Mouse (Mus musculus) kidney, embryonic 14.5 days (tissue): Measurements from ENCODE around the gene Mroh3. TPM values are rescaled to one million over a fixed set of nuclear protein-coding genes. Genes with fewer than 3 reads are reported as not detected.

Source experiments
- ATAC-seq: fragments of 200-750 bp; cut with Nextera tagmentation; 2 replicates; pipeline ENCODE4 v1.8.0; 2017; ENCODE audit warnings: moderate number of reproducible peaks, mild to moderate bottlenecking, moderate TSS enrichment, moderate library complexity; ENCODE audit not compliant: low FRiP score, low TSS enrichment
- H3K27ac ChIP-seq: fragments of 300-500 bp; sonication (generic); 2 replicates; pipeline ENCODE4 v1.5.1; 2014; ENCODE audit warnings: low read depth, mild to moderate bottlenecking, low read length, moderate library complexity, mixed read lengths
- H3K27me3 ChIP-seq: fragments of 300-500 bp; sonication (generic); 2 replicates; pipeline ENCODE4 v1.6.1; 2014; ENCODE audit warnings: mild to moderate bottlenecking, low read length; ENCODE audit not compliant: control insufficient read depth, insufficient read depth
- H3K36me3 ChIP-seq: fragments of 300-500 bp; sonication (generic); 2 replicates; pipeline ENCODE4 v1.6.1; 2014; ENCODE audit warnings: low read length, mixed read lengths; ENCODE audit not compliant: control insufficient read depth, insufficient read depth
- H3K4me1 ChIP-seq: fragments of 300-500 bp; sonication (generic); 2 replicates; pipeline ENCODE4 v1.6.1; 2014; ENCODE audit warnings: low read length, mixed read lengths; ENCODE audit not compliant: control insufficient read depth, insufficient read depth
- H3K4me2 ChIP-seq: fragments of 300-500 bp; sonication (generic); replicated peaks from 2 replicates; pipeline ENCODE4 v1.6.1; 2014; ENCODE audit warnings: low read depth, mild to moderate bottlenecking, low read length
- H3K4me3 ChIP-seq: fragments of 300-500 bp; sonication (generic); 2 replicates; pipeline ENCODE4 v1.5.1; 2014; ENCODE audit warnings: mild to moderate bottlenecking, low read length
- H3K9ac ChIP-seq: fragments of 300-500 bp; sonication (generic); 2 replicates; pipeline ENCODE4 v1.6.1; 2014; ENCODE audit warnings: low read depth, mild to moderate bottlenecking, low read length, moderate library complexity
- H3K9me3 ChIP-seq: fragments of 300-500 bp; sonication (generic); 2 replicates; pipeline ENCODE4 v1.6.1; 2016; ENCODE audit warnings: low read length; ENCODE audit not compliant: control insufficient read depth
- WGBS: fragments of 180-500 bp; shearing (Covaris S2); extraction: QIAGEN DNeasy Blood & Tissue Kit; methylation state at CpG from one replicate; pipeline ENCODE4 v1.1.7; 2014; 5-methylcytosine and 5-hydroxymethylcytosine counted together
- polyA plus RNA-seq: library from polyadenylated mRNA; unstranded; fragments of >200 nt; fragmentation: Nextera tagmentation; extraction: Ambion mirVana; gene quantifications from 2 replicates; pipeline ENCODE4 v1.2.1, GENCODE M21; 2014

Gene Mroh3
- polyA plus RNA-seq, 1 experiment from 2014 or later, result 0.43 TPM

DNA sequence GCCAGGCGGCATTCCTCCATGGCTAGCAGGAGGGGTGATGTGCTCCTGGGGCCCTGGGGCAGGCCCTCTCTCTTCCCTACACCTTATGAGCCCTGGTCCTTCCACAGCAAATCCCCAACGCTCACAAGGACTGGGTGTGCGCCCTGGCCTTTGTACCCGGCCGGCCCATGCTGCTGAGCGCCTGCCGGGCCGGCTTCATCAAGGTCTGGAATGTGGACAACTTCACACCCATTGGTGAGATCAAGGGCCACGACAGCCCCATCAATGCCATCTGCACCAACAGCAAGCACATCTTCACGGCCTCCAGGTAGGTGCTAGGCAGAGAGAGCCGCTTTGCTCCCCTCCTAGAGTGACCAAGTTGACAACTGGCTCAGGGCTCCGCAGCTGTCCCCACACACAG is 39.9 kb downstream of the Mroh3 start:
- no peak overlapping the region for H3K4me2 ChIP-seq
- no peaks in the 10 kb centered on the region for H3K9me3 ChIP-seq
- H3K4me3 ChIP-seq, result no peak overlapping the region
- peaks cover 4% of the 10 kb centered on the region; the same call in 1 of the 2 replicates for H3K36me3 ChIP-seq
- WGBS, result 61% methylated on average over 12 of the region's 12 CpGs
- no peaks in the 10 kb centered on the region for H3K27me3 ChIP-seq
- H3K4me1 ChIP-seq, result peaks cover 20% of the 10 kb centered on the region
- H3K9ac ChIP-seq, result no peak overlapping the region
- ATAC-seq, result no peak
- H3K27ac ChIP-seq, result no peak overlapping the region

- peak overlapping the region; percentile 21; the same call in 1 of the 2 replicates for H3K4me2 ChIP-seq
- H3K4me1 ChIP-seq, result peaks cover 20% of the 10 kb centered on the region
- H3K9ac ChIP-seq, result no peak overlapping the region
- H3K4me3 ChIP-seq, result no peak overlapping the region
- ATAC-seq, result peak; percentile 84
- peaks cover 4% of the 10 kb centered on the region; the same call in 1 of the 2 replicates for H3K36me3 ChIP-seq
- no peaks in the 10 kb centered on the region for H3K9me3 ChIP-seq
- H3K27ac ChIP-seq, result no peak overlapping the region
- no peaks in the 10 kb centered on the region for H3K27me3 ChIP-seq
- 7% methylated on average over 5 of the region's 5 CpGs for WGBS
Observed at GRCm38 (mm10) chr1:136170109-136170508, 42.5 kb downstream of the Mroh3 start.

GRCm38 (mm10) chr1:136167657-136168056 is 45.0 kb downstream of the Mroh3 start:
- H3K9ac ChIP-seq, result no peak overlapping the region
- H3K27ac ChIP-seq, result no peak overlapping the region
- peaks cover 16% of the 10 kb centered on the region; the same call in 1 of the 2 replicates for H3K36me3 ChIP-seq
- H3K4me3 ChIP-seq, result no peak overlapping the region
- H3K4me1 ChIP-seq, result 0 out of 2 replicates have a peak, but pooled peaks cover 3% of the 10 kb centered on the region
- H3K27me3 ChIP-seq, result no peaks in the 10 kb centered on the region
- 69% methylated on average over 8 of the region's 8 CpGs for WGBS
- no peak overlapping the region for H3K4me2 ChIP-seq
- ATAC-seq, result no peak
- H3K9me3 ChIP-seq, result no peaks in the 10 kb centered on the region

DNA sequence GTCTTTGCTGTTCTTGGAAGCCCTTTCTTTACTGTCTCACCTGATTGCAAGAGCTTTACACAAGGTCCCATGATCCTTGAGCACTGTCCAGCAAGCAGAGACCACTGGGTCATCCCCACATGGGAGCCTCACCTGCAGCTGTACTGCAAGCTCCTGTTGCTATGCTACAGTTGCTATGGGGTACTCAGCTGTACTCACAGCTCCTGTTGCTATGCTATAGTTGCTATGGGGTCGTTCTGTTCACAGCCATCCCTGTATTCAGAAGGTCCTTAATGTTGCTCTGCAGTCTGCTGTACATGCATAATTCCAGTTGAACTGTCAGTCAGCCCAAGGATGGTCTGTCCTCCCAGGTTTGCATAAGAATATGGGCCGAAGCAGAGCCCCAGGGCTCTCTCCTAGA is 47.2 kb downstream of the Mroh3 start:
- H3K9ac ChIP-seq, result no peak overlapping the region
- H3K36me3 ChIP-seq, result peaks cover 14% of the 10 kb centered on the region; the same call in 1 of the 2 replicates
- H3K27me3 ChIP-seq, result no peaks in the 10 kb centered on the region
- H3K27ac ChIP-seq, result no peak overlapping the region
- no peaks in the 10 kb centered on the region for H3K9me3 ChIP-seq
- H3K4me3 ChIP-seq, result no peak overlapping the region
- no peak overlapping the region for H3K4me2 ChIP-seq
- 72% methylated on average over 2 of the region's 2 CpGs for WGBS
- ATAC-seq, result no peak
- H3K4me1 ChIP-seq, result 0 out of 2 replicates have a peak, but pooled peaks cover 3% of the 10 kb centered on the region

GRCm38 (mm10) chr1:136161333-136161921 is 51.2 kb downstream of the Mroh3 start:
- H3K4me3 ChIP-seq, result no peak overlapping the region
- no peaks in the 10 kb centered on the region for H3K9me3 ChIP-seq
- ATAC-seq, result no peak
- no peak overlapping the region for H3K9ac ChIP-seq
- no peak overlapping the region for H3K27ac ChIP-seq
- H3K27me3 ChIP-seq, result no peaks in the 10 kb centered on the region
- H3K4me1 ChIP-seq, result no peaks in the 10 kb centered on the region
- 89% methylated on average over 7 of the region's 7 CpGs for WGBS
- H3K36me3 ChIP-seq, result peaks cover 26% of the 10 kb centered on the region; the same call in 1 of the 2 replicates
- H3K4me2 ChIP-seq, result no peak overlapping the region

GRCm38 (mm10) chr1:136160930-136161329 is 51.7 kb downstream of the Mroh3 start:
- Histone ChIP-seq H3K9ac (no peak overlapping the region), H3K4me1 (no peaks in the 10 kb centered on the region), H3K27me3 (no peaks in the 10 kb centered on the region), H3K4me3 (no peak overlapping the region), H3K4me2 (no peak overlapping the region), H3K27ac (no peak overlapping the region), H3K36me3 (peaks cover 29% of the 10 kb centered on the region; the same call in 1 of the 2 replicates), H3K9me3 (no peaks in the 10 kb centered on the region)
- WGBS, result 86% methylated on average over 6 of the region's 6 CpGs
- ATAC-seq, result no peak

- WGBS, result 92% methylated on average over 12 of the region's 12 CpGs
- no peaks in the 10 kb centered on the region for H3K4me1 ChIP-seq
- no peak for ATAC-seq
- no peaks in the 10 kb centered on the region for H3K27me3 ChIP-seq
- no peak overlapping the region for H3K4me3 ChIP-seq
- peaks cover 29% of the 10 kb centered on the region; the same call in 1 of the 2 replicates for H3K36me3 ChIP-seq
- H3K9ac ChIP-seq, result no peak overlapping the region
- no peaks in the 10 kb centered on the region for H3K9me3 ChIP-seq
- H3K27ac ChIP-seq, result no peak overlapping the region
- no peak overlapping the region for H3K4me2 ChIP-seq
Observed at GRCm38 (mm10) chr1:136160297-136160696, 52.3 kb downstream of the Mroh3 start.

DNA sequence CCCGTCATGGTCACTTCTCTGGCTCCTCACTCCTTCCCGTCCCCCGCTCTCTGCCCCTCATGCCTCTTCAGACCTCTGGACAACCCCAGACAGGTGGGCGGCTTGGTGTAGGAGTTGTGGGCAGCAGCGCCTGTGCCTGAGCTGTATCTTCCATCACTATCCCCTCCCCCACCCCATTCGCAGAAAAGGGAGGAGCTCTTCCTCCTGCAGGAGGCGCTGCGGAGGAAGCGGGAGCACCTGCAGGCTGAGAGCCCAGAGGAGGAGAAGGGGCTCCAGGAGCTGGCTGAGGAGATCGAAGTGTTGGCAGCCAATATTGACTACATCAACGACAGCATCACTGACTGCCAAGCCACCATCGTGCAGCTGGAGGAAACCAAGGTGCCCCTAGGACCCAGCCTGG is 52.8 kb downstream of the Mroh3 start:
- no peak overlapping the region for H3K4me3 ChIP-seq
- H3K4me1 ChIP-seq, result no peaks in the 10 kb centered on the region
- no peak overlapping the region for H3K4me2 ChIP-seq
- no peak for ATAC-seq
- WGBS, result 52% methylated on average over 12 of the region's 12 CpGs
- no peaks in the 10 kb centered on the region for H3K27me3 ChIP-seq
- no peaks in the 10 kb centered on the region for H3K9me3 ChIP-seq
- no peak overlapping the region for H3K9ac ChIP-seq
- peaks cover 27% of the 10 kb centered on the region; the same call in 1 of the 2 replicates for H3K36me3 ChIP-seq
- H3K27ac ChIP-seq, result no peak overlapping the region

DNA sequence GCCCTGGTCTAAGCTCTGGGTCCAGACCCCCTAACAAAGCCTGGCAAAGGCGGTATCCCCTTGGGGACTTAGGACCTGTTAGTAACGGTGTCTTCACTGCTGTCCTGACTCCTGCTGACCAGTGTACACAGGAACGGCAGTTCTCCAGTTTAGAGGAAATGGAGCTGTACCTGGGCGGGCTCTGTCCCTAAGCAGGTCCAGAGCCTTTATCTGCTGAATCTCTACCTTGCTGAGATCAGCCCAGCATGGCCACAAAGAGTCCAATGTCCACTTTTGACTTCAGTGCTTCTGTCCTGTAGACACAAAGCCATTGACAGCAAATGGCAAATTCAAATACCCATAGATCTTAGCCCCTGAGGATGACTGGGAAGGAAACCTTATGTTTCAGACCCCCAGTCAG is 55.7 kb downstream of the Mroh3 start:
- 93% methylated on average over 4 of the region's 4 CpGs for WGBS
- Histone ChIP-seq H3K9ac (no peak overlapping the region), H3K4me3 (no peak overlapping the region), H3K27ac (no peak overlapping the region), H3K4me2 (no peak overlapping the region), H3K36me3 (peaks cover 15% of the 10 kb centered on the region; the same call in 1 of the 2 replicates), H3K4me1 (no peaks in the 10 kb centered on the region), H3K27me3 (no peaks in the 10 kb centered on the region), H3K9me3 (no peaks in the 10 kb centered on the region)
- ATAC-seq, result no peak
